Mouse (Mus musculus) erythroblast, embryonic 14.5 days (primary cell): ENCODE results near the gene Glt28d2. TPM values are rescaled to one million over a fixed set of nuclear protein-coding genes. Genes with fewer than 3 reads are reported as not detected.

ENCODE experiments used
- H3K27me3 ChIP-seq: 2 replicates; pipeline ENCODE4 v1.6.1; 2012; ENCODE audit warnings: inconsistent platforms; ENCODE audit not compliant: control insufficient read depth
- H3K36me3 ChIP-seq: 2 replicates; pipeline ENCODE4 v1.6.1; 2012; ENCODE audit warnings: mild to moderate bottlenecking, inconsistent platforms; ENCODE audit not compliant: control insufficient read depth
- H3K4me1 ChIP-seq: 2 replicates; pipeline ENCODE4 v1.6.1; 2012; ENCODE audit warnings: inconsistent platforms; ENCODE audit not compliant: control insufficient read depth
- H3K4me3 ChIP-seq: replicated peaks from 2 replicates; pipeline ENCODE3; 2012; ENCODE audit warnings: moderate library complexity, mild to moderate bottlenecking, inconsistent platforms
- H3K9me3 ChIP-seq: 2 replicates; pipeline ENCODE4 v1.6.1; 2012; ENCODE audit warnings: low read length, inconsistent platforms, mixed read lengths; ENCODE audit not compliant: control insufficient read depth
- GATA1 ChIP-seq: IDR thresholded peaks from 2 replicates; pipeline ENCODE4 v1.6.1; 2012; ENCODE audit warnings: low read length, inconsistent platforms, mixed read lengths
- TAL1 ChIP-seq: IDR thresholded peaks from 3 replicates; pipeline ENCODE4 v1.6.1; 2012; ENCODE audit warnings: low read length, inconsistent platforms, mixed read lengths
- polyA plus RNA-seq: library from polyadenylated mRNA; stranded (reverse); fragments of >175 nt; gene quantifications from 2 replicates; pipeline ENCODE4 v1.2.3, GENCODE M21; 2012

The Glt28d2 gene
- polyA plus RNA-seq, 1 experiment = 0.01 TPM

DNA sequence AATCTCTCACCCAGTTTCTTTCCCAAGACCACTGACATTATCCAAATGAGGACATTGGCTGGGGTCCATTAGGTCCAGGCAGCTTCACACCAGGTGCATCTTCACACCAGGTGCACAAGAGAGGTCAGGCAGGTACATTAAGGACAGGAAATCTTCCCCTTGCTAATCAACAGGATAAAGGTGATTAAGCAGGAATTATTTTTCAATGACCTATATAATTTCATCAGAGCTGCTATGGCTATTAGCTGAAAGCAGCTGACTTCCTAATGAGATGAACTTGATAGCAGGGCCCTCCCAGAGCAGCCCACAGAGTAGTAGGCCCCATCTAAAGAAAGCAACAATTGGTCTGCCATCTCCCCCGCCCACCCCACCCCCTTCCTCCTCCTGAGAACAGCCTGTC lies 1.4 kb downstream of the Glt28d2 start:
- Histone ChIP-seq H3K27me3 (peaks cover 60% of the 10 kb centered on the region), H3K4me3 (no peak overlapping the region), H3K36me3 (no peaks in the 10 kb centered on the region), H3K4me1 (peaks cover 26% of the 10 kb centered on the region), H3K9me3 (no peaks in the 10 kb centered on the region; the same call in 1 of the 2 replicates)
- no peak for TF ChIP-seq TAL1
- TF ChIP-seq GATA1 = no peak

DNA sequence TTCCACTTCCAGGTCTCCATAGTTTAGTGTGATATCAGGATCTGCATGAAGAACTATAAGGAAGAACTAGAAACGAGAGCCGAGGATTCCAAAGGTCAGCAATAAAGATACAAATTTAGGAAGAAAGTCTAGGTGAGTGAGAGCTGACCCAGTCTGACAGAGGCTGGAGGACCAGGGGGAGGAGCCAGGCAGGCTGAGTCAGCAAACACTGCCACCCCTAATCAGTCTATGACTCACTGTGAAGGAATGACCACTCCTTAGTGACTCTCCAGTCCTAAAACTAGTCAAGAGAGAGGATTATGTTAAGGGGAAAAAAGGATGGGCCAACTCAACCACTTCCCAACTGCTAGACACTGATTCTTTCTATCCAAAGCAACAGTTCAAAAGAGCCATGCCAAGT lies 6.6 kb downstream of the Glt28d2 start:
- H3K4me3 ChIP-seq = no peak overlapping the region

DNA sequence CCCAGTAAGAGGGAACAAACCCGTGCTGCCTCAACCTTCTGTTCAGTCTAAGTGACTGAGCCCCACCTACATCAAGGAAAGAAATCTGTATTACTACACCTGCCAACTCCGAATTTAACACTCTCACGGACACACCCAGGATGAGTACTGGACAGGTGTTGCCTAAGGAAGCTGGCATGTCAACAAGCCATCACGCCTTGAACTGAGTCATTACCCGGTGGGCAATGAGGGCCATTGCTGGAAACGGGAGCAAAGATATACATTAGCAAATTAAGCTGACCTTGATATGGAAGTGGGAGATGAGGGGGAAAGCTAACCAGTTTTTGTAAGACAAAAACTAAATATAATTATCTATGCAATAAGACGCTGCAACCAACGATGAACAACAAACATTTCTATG lies 7.2 kb downstream of the Glt28d2 start:
- peaks cover 5% of the 10 kb centered on the region for H3K4me1 ChIP-seq
- no peaks in the 10 kb centered on the region for H3K9me3 ChIP-seq
- no peak for TF ChIP-seq GATA1
- no peak for TF ChIP-seq TAL1
- no peak overlapping the region for H3K4me3 ChIP-seq
- peaks cover 4% of the 10 kb centered on the region; the same call in 1 of the 2 replicates for H3K27me3 ChIP-seq
- H3K36me3 ChIP-seq = no peaks in the 10 kb centered on the region

More for the DNA sequence above, 6.6 kb downstream of the Glt28d2 start:
- Histone ChIP-seq H3K9me3 (no peaks in the 10 kb centered on the region), H3K36me3 (no peaks in the 10 kb centered on the region), H3K4me1 (peaks cover 5% of the 10 kb centered on the region), H3K27me3 (peaks cover 9% of the 10 kb centered on the region)
- TF ChIP-seq GATA1 = no peak
- no peak for TF ChIP-seq TAL1

DNA sequence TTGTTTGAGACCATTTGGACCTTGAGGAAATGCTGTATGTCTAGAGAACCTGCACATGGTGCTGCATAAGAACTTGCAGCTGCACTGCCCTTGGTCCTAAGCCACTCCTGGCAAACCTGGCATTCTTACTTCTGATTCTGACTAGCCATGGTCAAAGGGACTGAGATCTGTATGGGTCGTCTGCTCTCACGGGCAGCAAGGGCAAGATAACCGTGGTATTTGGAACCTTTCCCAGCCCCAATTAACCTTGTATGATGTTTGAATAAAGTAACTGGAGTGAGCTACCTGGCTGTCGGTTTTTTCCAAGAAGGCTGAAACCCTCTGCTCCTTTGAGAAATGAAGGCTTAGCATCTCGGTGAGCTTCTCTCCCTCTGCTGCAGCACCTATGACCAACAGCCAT lies 8.4 kb downstream of the Glt28d2 start:
- H3K36me3 ChIP-seq = no peaks in the 10 kb centered on the region
- no peak overlapping the region for H3K4me3 ChIP-seq
- peaks cover 5% of the 10 kb centered on the region for H3K4me1 ChIP-seq
- TF ChIP-seq GATA1 (no peak), TAL1 (no peak)
- H3K9me3 ChIP-seq = no peaks in the 10 kb centered on the region
- H3K27me3 ChIP-seq = no peaks in the 10 kb centered on the region; the same call in 1 of the 2 replicates

DNA sequence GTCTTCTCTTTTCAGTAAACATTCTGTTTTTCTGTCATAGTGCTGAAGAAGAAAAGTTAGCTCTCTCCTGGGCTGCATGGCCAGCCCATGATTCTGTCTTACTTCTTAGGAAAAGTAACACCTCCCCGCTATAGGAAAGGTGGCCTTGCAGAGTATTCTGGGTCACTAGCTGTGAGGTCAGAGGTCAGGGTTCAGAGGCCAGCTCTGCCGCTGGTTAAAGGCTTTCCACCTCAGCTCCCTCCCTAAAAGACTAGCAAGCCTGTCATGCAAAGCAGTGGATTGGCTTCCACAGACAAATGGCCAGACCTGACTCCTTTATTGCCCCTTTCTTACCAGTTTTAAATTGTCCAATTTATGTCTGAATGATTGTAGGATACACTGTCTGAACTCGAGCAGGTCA lies 23.3 kb downstream of the Glt28d2 start:
- TF ChIP-seq GATA1 (no peak), TAL1 (no peak)
- H3K4me3 ChIP-seq = no peak overlapping the region
- H3K4me1 ChIP-seq = no peaks in the 10 kb centered on the region
- no peaks in the 10 kb centered on the region for H3K36me3 ChIP-seq
- no peaks in the 10 kb centered on the region for H3K27me3 ChIP-seq
- peaks cover 2% of the 10 kb centered on the region for H3K9me3 ChIP-seq

DNA sequence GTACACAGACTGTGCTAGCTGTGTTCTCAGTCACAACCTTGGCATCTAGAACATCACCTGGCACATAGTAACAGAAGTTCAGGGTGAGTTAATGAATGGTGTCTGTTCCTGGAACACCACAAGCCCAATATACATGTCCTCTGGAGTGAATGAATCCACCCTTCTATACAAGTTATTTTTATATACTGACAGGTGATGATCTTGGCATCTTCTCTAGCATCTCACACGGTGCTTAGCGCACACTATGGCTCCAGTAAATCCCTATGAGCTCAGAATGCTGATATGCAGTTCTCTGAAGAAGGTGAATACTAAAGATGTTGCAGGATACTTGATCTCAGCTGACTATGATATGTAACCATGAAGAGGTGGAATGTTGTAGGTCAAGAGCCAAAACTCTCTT lies 24.4 kb downstream of the Glt28d2 start:
- Histone ChIP-seq H3K27me3 (no peaks in the 10 kb centered on the region), H3K36me3 (no peaks in the 10 kb centered on the region), H3K4me3 (no peak overlapping the region), H3K4me1 (peaks cover 7% of the 10 kb centered on the region), H3K9me3 (no peaks in the 10 kb centered on the region)
- TF ChIP-seq GATA1 (no peak), TAL1 (no peak)

DNA sequence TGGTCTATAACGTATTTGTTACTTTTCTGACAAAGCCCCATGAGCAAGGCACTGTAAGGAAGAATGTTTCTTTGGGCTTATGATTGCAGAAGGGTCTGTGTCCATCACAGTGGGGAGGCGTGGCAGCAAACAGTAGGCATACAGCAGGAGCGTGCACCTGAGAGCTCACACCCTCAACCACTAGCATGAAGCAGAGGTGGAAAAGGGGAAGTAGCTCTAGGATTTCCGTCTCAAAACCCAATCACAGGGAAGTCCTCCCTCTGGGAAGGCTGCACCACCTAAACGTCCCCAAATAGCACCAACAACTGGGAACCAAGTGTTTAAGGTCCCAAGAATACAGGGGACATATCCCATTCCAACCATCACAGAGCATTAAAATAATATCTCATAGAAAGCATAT lies 26.3 kb downstream of the Glt28d2 start:
- no peaks in the 10 kb centered on the region for H3K27me3 ChIP-seq
- no peaks in the 10 kb centered on the region for H3K36me3 ChIP-seq
- peaks cover 24% of the 10 kb centered on the region for H3K4me1 ChIP-seq
- TF ChIP-seq TAL1 = no peak
- TF ChIP-seq GATA1 = no peak
- H3K9me3 ChIP-seq = no peaks in the 10 kb centered on the region
- no peak overlapping the region for H3K4me3 ChIP-seq

DNA sequence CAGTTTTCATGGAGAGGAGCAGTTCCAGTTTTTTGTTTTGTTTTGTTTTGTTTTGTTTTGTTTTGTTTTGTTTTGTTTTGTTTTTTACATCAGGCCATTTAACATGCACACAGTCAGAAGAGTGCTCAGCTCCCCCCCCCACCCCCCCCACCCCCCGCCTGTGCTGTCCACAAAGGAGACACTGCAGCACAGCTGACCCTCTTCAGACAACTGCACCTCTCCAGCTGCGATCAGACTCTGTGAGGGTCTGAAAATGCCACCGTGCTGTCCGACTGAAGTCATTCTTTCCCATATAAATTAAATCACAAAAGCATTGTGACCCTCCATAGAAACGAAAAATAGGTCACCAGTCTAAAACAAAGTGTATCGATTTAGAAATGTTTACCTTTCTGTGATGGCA lies 28.0 kb downstream of the Glt28d2 start:
- peaks cover 39% of the 10 kb centered on the region for H3K4me1 ChIP-seq

DNA sequence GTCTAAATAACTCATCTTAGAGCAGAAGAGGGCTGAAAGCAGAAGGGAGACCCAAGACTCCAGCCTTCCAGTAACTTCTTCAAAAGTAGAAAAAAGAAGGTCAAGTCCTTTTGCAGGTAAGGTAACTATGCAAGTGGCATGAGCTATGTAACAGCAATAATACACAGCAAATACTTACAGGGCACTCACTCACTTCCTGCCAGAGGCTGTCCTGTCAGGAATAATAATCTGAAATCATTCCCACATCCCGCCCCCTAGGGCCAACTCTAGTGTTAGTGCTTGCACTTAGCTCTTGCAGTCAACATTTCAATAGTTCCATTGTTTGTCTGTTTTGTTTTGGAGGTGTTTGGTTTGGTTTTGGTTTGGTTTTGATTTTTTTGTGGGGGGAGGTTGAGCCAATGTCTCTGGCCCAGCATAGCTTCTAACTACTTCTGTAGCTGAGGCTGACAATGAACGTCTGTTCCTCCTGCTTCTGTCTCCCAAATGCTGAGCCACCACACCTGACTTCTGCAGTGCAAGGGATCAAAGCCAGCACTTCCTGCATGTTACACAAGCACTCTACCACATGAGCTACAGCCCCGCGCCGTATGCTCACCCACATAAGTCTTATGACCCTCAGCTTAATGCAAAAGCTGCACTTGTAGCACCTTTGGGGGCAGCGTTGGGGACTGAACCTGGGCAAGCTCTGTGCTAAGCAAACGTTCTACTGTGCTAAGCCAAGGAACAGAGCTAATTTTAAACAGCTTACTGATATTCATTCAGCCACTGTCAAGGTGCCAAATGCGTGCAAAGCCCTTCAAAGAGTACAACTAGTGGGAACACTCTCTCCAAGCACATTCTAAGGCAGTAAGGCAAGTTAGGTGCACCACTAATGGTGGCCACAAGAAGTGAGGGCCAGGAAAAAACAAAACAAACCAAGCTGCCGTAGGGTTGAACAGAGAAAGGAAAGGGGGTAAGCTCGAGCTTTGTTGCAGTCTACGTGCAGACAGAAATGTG lies 28.9 kb downstream of the Glt28d2 start:
- H3K4me1 ChIP-seq = peaks cover 39% of the 10 kb centered on the region
- H3K4me3 ChIP-seq = no peak overlapping the region
- no peaks in the 10 kb centered on the region for H3K27me3 ChIP-seq
- no peaks in the 10 kb centered on the region for H3K36me3 ChIP-seq
- TF ChIP-seq GATA1 (no peak), TAL1 (no peak)
- H3K9me3 ChIP-seq = no peaks in the 10 kb centered on the region

More for the DNA sequence above, 28.0 kb downstream of the Glt28d2 start:
- H3K4me3 ChIP-seq = no peak overlapping the region
- no peaks in the 10 kb centered on the region for H3K36me3 ChIP-seq
- no peaks in the 10 kb centered on the region for H3K27me3 ChIP-seq
- no peak for TF ChIP-seq GATA1
- TF ChIP-seq TAL1 = no peak
- H3K9me3 ChIP-seq = no peaks in the 10 kb centered on the region

DNA sequence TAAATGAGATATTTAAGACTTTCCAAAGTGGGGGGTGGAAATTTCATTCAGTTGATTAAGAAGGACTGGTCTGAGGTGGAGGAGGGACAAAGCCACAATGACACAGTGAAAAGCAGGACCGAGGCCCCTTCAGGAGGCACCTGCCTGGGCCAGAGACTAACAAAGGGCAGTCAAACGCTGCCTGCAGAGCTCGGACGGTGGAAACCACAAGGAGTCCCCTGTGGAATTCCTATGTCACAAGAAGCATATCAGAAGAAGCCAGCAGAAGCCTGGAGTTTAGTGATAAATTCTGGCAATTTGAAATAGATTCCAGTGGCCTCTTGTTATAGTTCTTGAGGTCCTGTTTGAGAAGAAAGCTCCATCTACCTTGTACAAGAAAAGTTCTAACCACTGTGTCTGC lies 30.2 kb downstream of the Glt28d2 start:
- Histone ChIP-seq H3K4me3 (no peak overlapping the region), H3K27me3 (no peaks in the 10 kb centered on the region), H3K4me1 (peaks cover 39% of the 10 kb centered on the region), H3K9me3 (no peaks in the 10 kb centered on the region), H3K36me3 (no peaks in the 10 kb centered on the region)
- peak; percentile 36; the same call in 2 of the 3 replicates for TF ChIP-seq TAL1
- TF ChIP-seq GATA1 = no peak
